Mouse (Mus musculus) neural tube, embryonic 11.5 days (tissue): ENCODE data around the gene Camk2b. TPM values are rescaled to one million over a fixed set of nuclear protein-coding genes. Genes with fewer than 3 reads are reported as not detected.

Source experiments
- ATAC-seq: fragments of 200-750 bp; cut with Nextera tagmentation; 2 replicates; pipeline ENCODE4 v1.8.0; 2017; ENCODE audit warnings: moderate number of reproducible peaks, mild to moderate bottlenecking, moderate TSS enrichment, moderate library complexity; ENCODE audit not compliant: insufficient read depth, low FRiP score, low TSS enrichment
- DNase-seq: peaks from one replicate; pipeline ENCODE4 v3.0.0-alpha.2; 2015; ENCODE audit warnings: low spot score
- H3K27ac ChIP-seq: fragments of 300-500 bp; sonication (generic); 2 replicates; pipeline ENCODE4 v1.5.1; 2014; ENCODE audit warnings: low read depth, mild to moderate bottlenecking, low read length
- H3K27me3 ChIP-seq: fragments of 300-500 bp; sonication (generic); 2 replicates; pipeline ENCODE4 v1.6.1; 2014; ENCODE audit warnings: mild to moderate bottlenecking, low read length, mixed read lengths; ENCODE audit not compliant: control insufficient read depth, insufficient read depth
- H3K36me3 ChIP-seq: fragments of 300-500 bp; sonication (generic); 2 replicates; pipeline ENCODE4 v1.6.1; 2014; ENCODE audit warnings: mild to moderate bottlenecking, low read length, moderate library complexity, mixed read lengths; ENCODE audit not compliant: control insufficient read depth, insufficient read depth
- H3K4me1 ChIP-seq: fragments of 300-500 bp; sonication (generic); 2 replicates; pipeline ENCODE4 v1.6.1; 2014; ENCODE audit warnings: low read length, mixed read lengths; ENCODE audit not compliant: control insufficient read depth, insufficient read depth
- H3K4me2 ChIP-seq: fragments of 300-500 bp; sonication (generic); 2 replicates; pipeline ENCODE4 v1.6.1; 2014; ENCODE audit warnings: low read depth, mild to moderate bottlenecking, moderate library complexity
- H3K4me3 ChIP-seq: fragments of 300-500 bp; sonication (generic); 2 replicates; pipeline ENCODE4 v1.5.1; 2014; ENCODE audit warnings: low read depth, low read length
- H3K9ac ChIP-seq: fragments of 300-500 bp; sonication (generic); 2 replicates; pipeline ENCODE4 v1.6.1; 2014; ENCODE audit warnings: mild to moderate bottlenecking, low read length
- H3K9me3 ChIP-seq: fragments of 300-500 bp; sonication (generic); 2 replicates; pipeline ENCODE4 v1.6.1; 2016; ENCODE audit warnings: low read length; ENCODE audit not compliant: control insufficient read depth
- WGBS: fragments of 180-500 bp; shearing (Covaris S2); extraction: QIAGEN DNeasy Blood & Tissue Kit; methylation state at CpG from one replicate; pipeline ENCODE4 v1.1.7; 2014; 5-methylcytosine and 5-hydroxymethylcytosine counted together
- polyA plus RNA-seq: library from polyadenylated mRNA; unstranded; fragments of >200 nt; fragmentation: Nextera tagmentation; extraction: Ambion mirVana; gene quantifications from 2 replicates; pipeline ENCODE4 v1.2.1, GENCODE M21; 2014

Camk2b gene
- polyA plus RNA-seq, 1 experiment from 2014 or later = 6.5 TPM

DNA sequence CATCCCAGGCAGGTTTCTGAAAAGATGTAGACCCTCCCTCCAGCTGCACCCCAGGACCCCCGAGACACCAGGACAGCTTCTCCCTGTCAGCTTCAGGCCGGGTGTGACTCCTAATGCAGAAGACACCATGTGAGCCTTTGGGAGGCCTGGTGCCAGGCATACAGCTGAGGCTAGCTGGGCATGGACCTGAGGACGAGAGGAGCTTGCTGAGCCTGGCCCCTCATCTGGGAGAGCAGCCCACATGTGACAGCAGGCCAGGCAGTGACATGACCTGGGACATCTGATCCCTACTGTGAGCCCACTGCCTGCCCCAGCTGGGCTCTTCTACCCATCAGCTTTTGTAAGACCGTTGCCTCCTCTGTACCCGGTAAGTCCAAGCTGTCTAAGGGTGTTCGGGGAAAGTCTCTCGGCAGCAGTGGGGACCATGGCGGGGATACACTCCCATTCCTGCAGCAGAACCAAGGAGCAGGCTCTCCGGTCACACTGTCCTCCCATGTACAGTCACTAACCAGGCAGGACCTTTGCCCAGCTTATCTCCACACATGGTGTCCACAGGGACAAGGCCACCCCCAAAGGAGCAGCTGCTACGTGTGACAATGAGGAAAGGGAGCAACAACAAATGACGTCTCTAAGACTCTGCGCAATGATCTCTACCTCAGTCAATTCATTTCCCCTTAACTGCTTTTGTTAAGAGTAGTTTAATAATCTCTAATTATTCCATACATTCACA lies 41.1 kb downstream of the Camk2b start:
- no peak for ATAC-seq
- H3K27ac ChIP-seq = no peak overlapping the region

DNA sequence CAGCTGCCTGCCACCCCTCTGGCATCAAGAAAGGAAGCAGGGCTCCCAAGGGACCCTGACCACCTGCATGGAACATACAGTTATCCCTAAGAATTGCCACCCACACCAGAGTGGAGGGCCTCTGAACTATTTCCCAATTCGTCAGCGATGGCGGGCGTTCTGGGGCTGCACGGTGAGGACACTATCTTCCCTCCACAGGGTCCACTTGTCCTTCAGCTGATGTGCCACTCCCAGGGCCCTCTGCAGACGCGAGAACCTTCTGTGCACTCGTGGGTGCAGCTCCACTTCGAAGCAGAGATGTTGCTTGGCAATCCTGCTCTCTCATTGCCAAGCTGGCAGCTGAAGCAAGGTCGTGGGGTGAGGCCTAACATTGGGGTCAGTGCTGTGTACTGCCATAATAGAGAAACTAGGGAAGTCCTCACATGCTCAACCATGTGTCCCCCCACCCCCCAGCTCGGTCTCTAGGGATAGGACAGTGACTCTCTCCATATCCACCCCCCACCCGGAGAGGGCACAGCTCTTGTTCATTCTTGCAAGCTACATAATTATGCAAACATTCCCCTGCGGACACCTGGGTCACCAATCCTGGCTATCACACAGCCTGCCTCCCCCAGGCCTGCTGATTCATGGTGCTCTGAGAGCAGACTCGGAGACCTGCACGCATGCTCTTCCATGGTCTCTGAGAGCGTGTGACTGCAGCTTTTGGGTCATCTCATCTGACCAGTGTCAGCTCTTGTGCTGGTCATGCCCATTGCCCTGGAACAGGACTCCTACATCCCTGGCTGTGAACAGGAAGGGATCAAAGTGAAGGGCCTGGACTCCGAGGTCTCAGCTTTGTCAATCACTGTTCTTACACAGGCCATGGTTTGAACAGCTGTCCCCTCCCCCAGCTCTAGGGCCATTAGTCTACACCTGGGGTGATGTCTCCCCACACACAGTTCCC lies 45.0 kb downstream of the Camk2b start:
- no peak for ATAC-seq
- WGBS = 77% methylated on average over 17 of the region's 17 CpGs
- no peak for DNase-seq
- H3K4me3 ChIP-seq = no peak overlapping the region
- no peak overlapping the region for H3K9ac ChIP-seq
- H3K4me2 ChIP-seq = no peak overlapping the region
- no peak overlapping the region for H3K27ac ChIP-seq
- H3K4me1 ChIP-seq = no peaks in the 10 kb centered on the region
- no peaks in the 10 kb centered on the region for H3K36me3 ChIP-seq
- H3K9me3 ChIP-seq = no peaks in the 10 kb centered on the region
- no peaks in the 10 kb centered on the region for H3K27me3 ChIP-seq

More for the DNA sequence above, 41.1 kb downstream of the Camk2b start:
- no peak overlapping the region for H3K4me3 ChIP-seq
- H3K4me2 ChIP-seq = no peak overlapping the region
- H3K4me1 ChIP-seq = no peaks in the 10 kb centered on the region
- no peak for DNase-seq
- WGBS = 81% methylated on average over 12 of the region's 12 CpGs
- no peaks in the 10 kb centered on the region for H3K27me3 ChIP-seq
- no peaks in the 10 kb centered on the region for H3K36me3 ChIP-seq
- H3K9ac ChIP-seq = no peak overlapping the region
- no peaks in the 10 kb centered on the region for H3K9me3 ChIP-seq

DNA sequence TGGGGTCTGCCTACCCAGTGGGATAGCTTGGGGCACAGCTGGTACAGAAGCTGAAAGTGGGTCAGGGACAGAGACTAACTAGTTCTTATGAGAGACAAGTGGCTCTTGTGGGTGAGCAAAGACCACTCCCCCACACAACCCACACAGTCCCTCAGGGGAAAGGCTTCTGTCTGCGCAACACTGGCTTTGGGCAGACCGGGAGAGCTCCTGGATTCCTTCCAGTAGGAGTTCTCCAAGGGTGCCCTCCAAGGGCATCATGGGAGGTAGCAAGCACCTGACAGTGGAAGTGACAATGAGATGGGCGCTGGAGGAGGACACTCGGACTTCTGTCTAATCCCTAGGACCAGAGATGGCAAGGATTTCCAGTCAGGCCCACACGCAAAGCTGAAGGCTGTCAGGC lies 45.8 kb downstream of the Camk2b start:
- DNase-seq (no peak), ATAC-seq (no peak)
- Histone ChIP-seq H3K4me1 (no peaks in the 10 kb centered on the region), H3K36me3 (no peaks in the 10 kb centered on the region), H3K27ac (no peak overlapping the region), H3K9me3 (no peaks in the 10 kb centered on the region), H3K4me2 (no peak overlapping the region), H3K9ac (no peak overlapping the region), H3K27me3 (no peaks in the 10 kb centered on the region), H3K4me3 (no peak overlapping the region)
- 92% methylated on average over 5 of the region's 5 CpGs for WGBS

DNA sequence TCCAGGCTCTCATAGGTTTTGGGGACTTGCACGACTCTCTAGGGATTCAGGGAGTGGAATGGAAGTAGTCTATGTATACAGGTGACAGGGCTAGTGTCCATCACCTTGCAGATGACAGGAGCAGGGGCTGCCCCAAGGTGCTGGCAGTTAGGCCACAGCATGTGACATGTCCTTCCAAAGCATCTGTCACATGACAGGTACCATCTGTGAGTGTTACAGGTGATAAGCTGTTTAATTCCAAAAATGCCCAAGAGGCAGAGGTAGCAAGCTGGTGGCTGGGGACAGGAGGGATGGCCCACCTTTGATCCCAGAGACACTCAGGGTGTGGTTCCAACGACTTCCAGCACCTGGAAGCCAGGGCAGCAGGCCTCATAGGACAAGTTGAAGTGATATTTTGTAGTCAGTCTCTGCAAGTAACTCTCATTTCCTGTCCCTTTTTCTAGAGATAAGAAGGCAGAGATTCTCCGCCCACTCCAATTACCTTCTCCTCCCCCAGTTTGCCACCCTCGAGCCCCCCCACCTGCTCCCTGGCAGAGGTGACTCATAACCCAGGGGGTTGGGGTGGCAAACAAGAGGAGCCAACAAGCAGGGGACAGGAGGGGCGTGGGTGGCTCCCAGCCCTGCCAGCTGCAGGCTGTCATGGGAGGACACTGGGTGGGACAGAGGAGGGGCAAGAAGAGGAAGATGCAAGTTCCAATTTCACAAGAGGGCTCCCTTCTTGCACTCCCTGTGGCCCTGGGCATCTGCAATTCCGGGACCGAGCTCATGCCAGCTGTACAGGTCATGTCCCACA lies 47.7 kb downstream of the Camk2b start:
- ATAC-seq = no peak
- no peaks in the 10 kb centered on the region for H3K27me3 ChIP-seq
- H3K27ac ChIP-seq = no peak overlapping the region
- H3K4me3 ChIP-seq = no peak overlapping the region
- H3K9ac ChIP-seq = no peak overlapping the region
- H3K4me2 ChIP-seq = no peak overlapping the region
- no peak for DNase-seq
- H3K9me3 ChIP-seq = no peaks in the 10 kb centered on the region
- no peaks in the 10 kb centered on the region for H3K4me1 ChIP-seq
- WGBS = 65% methylated on average over 7 of the region's 7 CpGs
- H3K36me3 ChIP-seq = no peaks in the 10 kb centered on the region

DNA sequence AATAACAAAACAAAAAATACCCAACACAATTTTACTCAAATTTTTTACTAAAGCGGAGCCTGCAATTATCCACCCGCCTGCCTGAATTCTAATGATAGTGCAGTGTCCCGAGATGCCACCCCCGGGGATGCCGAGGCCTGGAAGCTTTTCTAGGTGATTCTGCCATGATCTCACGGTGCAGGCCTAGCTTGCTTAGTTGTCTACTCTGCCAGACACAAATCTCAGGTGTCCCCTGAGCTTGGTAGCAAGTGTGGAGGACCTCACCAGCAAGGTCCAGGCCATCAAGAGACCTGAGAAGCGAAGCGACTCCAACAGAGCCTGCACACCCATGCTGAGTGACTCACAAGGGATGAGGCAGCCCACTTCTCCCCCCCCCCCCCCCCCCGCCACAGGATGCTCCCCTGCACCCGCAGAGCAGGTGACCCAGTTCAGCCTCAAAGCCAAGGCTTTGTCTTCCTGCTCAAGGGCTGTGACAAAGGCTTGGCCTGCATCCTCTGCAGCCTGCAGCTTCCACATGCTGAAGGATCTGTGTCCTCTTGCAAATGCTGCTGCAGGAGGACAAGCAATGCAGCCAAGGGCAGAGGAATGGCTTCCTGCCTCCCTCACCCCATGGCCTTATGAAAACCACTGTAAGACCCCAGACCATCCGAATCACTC lies 48.5 kb downstream of the Camk2b start:
- DNase-seq (no peak), ATAC-seq (no peak)
- Histone ChIP-seq H3K36me3 (no peaks in the 10 kb centered on the region), H3K27me3 (no peaks in the 10 kb centered on the region), H3K9me3 (no peaks in the 10 kb centered on the region), H3K9ac (no peak overlapping the region), H3K4me3 (no peak overlapping the region), H3K4me2 (no peak overlapping the region), H3K4me1 (no peaks in the 10 kb centered on the region), H3K27ac (no peak overlapping the region)
- 80% methylated on average over 9 of the region's 11 CpGs for WGBS

DNA sequence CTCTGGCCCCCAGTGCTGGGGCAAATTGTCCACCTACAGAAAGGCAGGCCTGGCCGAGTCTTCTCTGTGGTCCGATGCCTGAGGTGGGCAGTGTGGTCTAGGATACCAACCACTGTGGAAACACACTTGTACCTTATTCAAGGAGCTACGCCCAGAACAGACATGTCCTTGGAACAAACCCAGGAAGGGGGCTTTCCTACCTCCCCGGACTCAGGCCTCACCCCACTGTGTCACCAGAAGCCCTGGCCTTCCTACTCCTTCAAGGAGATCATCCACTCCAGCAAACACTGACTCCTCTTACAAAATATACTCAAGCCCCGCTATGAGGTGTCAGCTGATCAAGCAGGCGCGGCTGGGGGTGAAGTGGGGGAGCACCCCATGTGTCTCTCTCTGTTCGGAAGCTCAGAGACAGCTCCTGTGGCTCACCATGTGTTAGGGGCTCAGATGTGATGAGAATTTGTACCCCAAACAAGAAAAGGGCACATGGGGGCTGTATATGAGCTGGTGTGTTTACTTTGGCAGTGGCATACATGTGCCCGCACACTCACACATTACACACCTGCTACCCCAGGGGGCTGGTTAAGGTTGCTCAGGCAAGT lies 49.3 kb downstream of the Camk2b start:
- DNase-seq (no peak), ATAC-seq (no peak)
- Histone ChIP-seq H3K27me3 (no peaks in the 10 kb centered on the region), H3K4me3 (no peak overlapping the region), H3K9ac (no peak overlapping the region), H3K4me2 (no peak overlapping the region), H3K27ac (no peak overlapping the region), H3K4me1 (no peaks in the 10 kb centered on the region), H3K9me3 (no peaks in the 10 kb centered on the region), H3K36me3 (no peaks in the 10 kb centered on the region)
- WGBS = 65% methylated on average over 9 of the region's 9 CpGs

DNA sequence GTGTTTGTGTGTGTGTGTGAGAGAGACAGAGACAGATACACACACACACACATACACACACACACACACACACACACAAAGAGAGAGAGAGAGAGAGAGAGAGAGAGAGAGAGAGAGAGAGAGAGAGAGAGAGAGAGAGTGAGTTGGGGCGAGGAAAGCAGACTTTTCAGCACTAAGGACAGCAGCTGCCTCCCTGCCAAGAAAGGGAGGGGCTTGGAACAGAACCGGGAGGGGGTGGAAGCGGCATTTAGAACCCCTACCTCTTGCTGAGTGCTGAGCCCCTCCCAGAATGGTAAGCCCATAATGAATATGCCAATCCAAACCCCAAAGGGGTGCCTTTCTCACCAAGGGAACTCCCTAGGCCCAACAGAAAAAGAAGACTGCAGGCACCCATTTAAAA lies 49.8 kb downstream of the Camk2b start:
- no peak overlapping the region for H3K27ac ChIP-seq
- H3K4me2 ChIP-seq = no peak overlapping the region
- no peak overlapping the region for H3K4me3 ChIP-seq
- H3K27me3 ChIP-seq = no peaks in the 10 kb centered on the region
- ATAC-seq (no peak), DNase-seq (no peak)
- H3K9ac ChIP-seq = no peak overlapping the region
- no peaks in the 10 kb centered on the region for H3K4me1 ChIP-seq
- no peaks in the 10 kb centered on the region for H3K36me3 ChIP-seq
- 3% methylated on average over 3 of the region's 3 CpGs for WGBS
- no peaks in the 10 kb centered on the region for H3K9me3 ChIP-seq

DNA sequence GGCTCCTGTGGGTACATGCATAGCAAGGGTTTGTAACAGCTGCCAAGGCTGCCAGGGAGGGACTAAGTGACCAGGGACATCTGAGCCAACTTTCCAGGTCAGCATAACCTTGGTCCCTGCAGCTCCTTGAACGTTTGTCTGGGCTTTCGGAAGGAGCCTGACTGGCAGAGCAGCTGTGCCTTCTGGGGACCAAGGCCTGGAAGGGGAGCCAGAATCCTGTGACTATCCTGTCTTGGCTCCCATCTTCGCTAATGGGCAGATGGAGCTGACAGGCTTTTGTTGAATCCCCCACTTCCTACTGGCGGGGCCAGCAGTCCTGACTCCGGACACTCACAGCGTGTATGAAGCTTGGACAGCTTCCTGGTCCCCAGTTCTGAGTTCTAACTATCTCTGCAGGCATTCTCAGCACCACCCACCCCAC lies 51.1 kb downstream of the Camk2b start:
- DNase-seq = no peak
- H3K27ac ChIP-seq = no peak overlapping the region
- no peaks in the 10 kb centered on the region for H3K9me3 ChIP-seq
- no peak overlapping the region for H3K9ac ChIP-seq
- H3K27me3 ChIP-seq = no peaks in the 10 kb centered on the region
- H3K4me1 ChIP-seq = no peaks in the 10 kb centered on the region
- no peak overlapping the region for H3K4me3 ChIP-seq
- no peak overlapping the region for H3K4me2 ChIP-seq
- WGBS = 78% methylated on average over 6 of the region's 6 CpGs
- ATAC-seq = no peak
- no peaks in the 10 kb centered on the region for H3K36me3 ChIP-seq
